Mouse (Mus musculus) limb, embryonic 14.5 days (tissue): Measurements from ENCODE around the gene Casp7. TPM values are rescaled to one million over a fixed set of nuclear protein-coding genes. Genes with fewer than 3 reads are reported as not detected.

Experiments
- ATAC-seq: fragments of 200-750 bp; cut with Nextera tagmentation; 2 replicates; pipeline ENCODE4 v1.8.0; 2017; ENCODE audit warnings: low read depth, moderate number of reproducible peaks, moderate TSS enrichment; ENCODE audit not compliant: low FRiP score
- DNase-seq: peaks from one replicate; pipeline ENCODE4 v3.0.0-alpha.2; 2015; ENCODE audit warnings: low spot score
- H3K27ac ChIP-seq: fragments of 300-500 bp; sonication (generic); replicated peaks from 2 replicates; pipeline ENCODE4 v1.5.1; 2014; ENCODE audit warnings: low read depth, mild to moderate bottlenecking, low read length, moderate library complexity, mixed read lengths
- H3K27me3 ChIP-seq: fragments of 300-500 bp; sonication (generic); 2 replicates; pipeline ENCODE4 v1.6.1; 2014; ENCODE audit warnings: low read length, mixed read lengths; ENCODE audit not compliant: control insufficient read depth, insufficient read depth
- H3K36me3 ChIP-seq: fragments of 300-500 bp; sonication (generic); 2 replicates; pipeline ENCODE4 v1.6.1; 2014; ENCODE audit warnings: mild to moderate bottlenecking, low read length, moderate library complexity, mixed read lengths; ENCODE audit not compliant: control insufficient read depth, insufficient read depth
- H3K4me1 ChIP-seq: fragments of 300-500 bp; sonication (generic); 2 replicates; pipeline ENCODE4 v1.6.1; 2014; ENCODE audit warnings: antibody characterized with exemption, low read length, mixed read lengths; ENCODE audit not compliant: control insufficient read depth, insufficient read depth
- H3K4me2 ChIP-seq: fragments of 300-500 bp; sonication (generic); replicated peaks from 2 replicates; pipeline ENCODE4 v1.6.1; 2014; ENCODE audit warnings: low read depth, mild to moderate bottlenecking, low read length, moderate library complexity; ENCODE audit not compliant: severe bottlenecking
- H3K4me3 ChIP-seq: fragments of 300-500 bp; sonication (generic); replicated peaks from 2 replicates; pipeline ENCODE4 v1.5.1; 2014; ENCODE audit warnings: low read length
- H3K9ac ChIP-seq: fragments of 300-500 bp; sonication (generic); 2 replicates; pipeline ENCODE4 v1.6.1; 2014; ENCODE audit warnings: mild to moderate bottlenecking, low read depth, low read length, moderate library complexity; ENCODE audit not compliant: severe bottlenecking
- H3K9me3 ChIP-seq: fragments of 300-500 bp; sonication (generic); 2 replicates; pipeline ENCODE4 v1.6.1; 2016; ENCODE audit warnings: low read length; ENCODE audit not compliant: control insufficient read depth
- POLR2A ChIP-seq: fragments of 200-500 bp; IDR thresholded peaks from 2 replicates; pipeline ENCODE4 v1.8.0; 2012; ENCODE audit warnings: inconsistent platforms, mild to moderate bottlenecking, moderate library complexity, borderline replicate concordance; ENCODE audit not compliant: insufficient read depth, insufficient read length; ENCODE audit errors: extremely low read depth
- WGBS: fragments of 180-500 bp; shearing (Covaris S2); extraction: QIAGEN DNeasy Blood & Tissue Kit; methylation state at CpG from one replicate; pipeline ENCODE4 v1.1.7; 2014; 5-methylcytosine and 5-hydroxymethylcytosine counted together
- polyA plus RNA-seq, 2 experiments: library from polyadenylated mRNA; depleted of rRNA in 1 of 2; stranded (reverse) in 1 of 2; unstranded in 1 of 2; fragments of >200 nt; fragmentation: Nextera tagmentation in 1 of 2; extraction: Ambion mirVana in 1 of 2; gene quantifications; 2 replicates each; pipeline versions ENCODE4 v1.2.1 to v1.2.3; 2012 to 2014

The Casp7 gene
- polyA plus RNA-seq, 2 experiments, result 18.6 to 23.7 TPM

GRCm38 (mm10) chr19:56378007-56378406, 18.9 kb upstream of the Casp7 start:
- 83% methylated on average over 5 of the region's 5 CpGs for WGBS
- Histone ChIP-seq H3K27me3 (no peaks in the 10 kb centered on the region), H3K9ac (no peak overlapping the region), H3K4me1 (no peaks in the 10 kb centered on the region), H3K36me3 (no peaks in the 10 kb centered on the region), H3K9me3 (no peaks in the 10 kb centered on the region), H3K4me3 (no peak overlapping the region), H3K27ac (no peak overlapping the region), H3K4me2 (no peak overlapping the region)
- DNase-seq (no peak), ATAC-seq (no peak)
- no peak for TF ChIP-seq POLR2A

- 73% methylated on average over 13 of the region's 13 CpGs for WGBS
- no peak overlapping the region for H3K4me3 ChIP-seq
Measured at GRCm38 (mm10) chr19:56378554-56379172, 18.3 kb upstream of the Casp7 start.

GRCm38 (mm10) chr19:56380341-56380740, 16.6 kb upstream of the Casp7 start:
- H3K4me2 ChIP-seq, result no peak overlapping the region
- ATAC-seq, result no peak
- no peak for TF ChIP-seq POLR2A

More at GRCm38 (mm10) chr19:56378554-56379172, 18.3 kb upstream of the Casp7 start:
- no peak for ATAC-seq
- TF ChIP-seq POLR2A, result no peak
- Histone ChIP-seq H3K9me3 (no peaks in the 10 kb centered on the region), H3K27me3 (no peaks in the 10 kb centered on the region), H3K4me2 (no peak overlapping the region), H3K4me1 (no peaks in the 10 kb centered on the region), H3K9ac (no peak overlapping the region), H3K36me3 (no peaks in the 10 kb centered on the region), H3K27ac (no peak overlapping the region)
- no peak for DNase-seq

GRCm38 (mm10) chr19:56381407-56381806, 15.5 kb upstream of the Casp7 start:
- no peak for ATAC-seq
- Histone ChIP-seq H3K4me3 (no peak overlapping the region), H3K27me3 (no peaks in the 10 kb centered on the region), H3K27ac (no peak overlapping the region), H3K36me3 (no peaks in the 10 kb centered on the region), H3K9me3 (no peaks in the 10 kb centered on the region), H3K4me1 (no peaks in the 10 kb centered on the region), H3K4me2 (no peak overlapping the region), H3K9ac (no peak overlapping the region)
- WGBS, result 95% methylated on average over 10 of the region's 10 CpGs
- no peak for TF ChIP-seq POLR2A
- no peak for DNase-seq

More at GRCm38 (mm10) chr19:56380341-56380740, 16.6 kb upstream of the Casp7 start:
- H3K36me3 ChIP-seq, result no peaks in the 10 kb centered on the region
- H3K27me3 ChIP-seq, result no peaks in the 10 kb centered on the region
- H3K4me1 ChIP-seq, result no peaks in the 10 kb centered on the region
- no peak overlapping the region for H3K27ac ChIP-seq
- no peak for DNase-seq
- no peaks in the 10 kb centered on the region for H3K9me3 ChIP-seq
- H3K9ac ChIP-seq, result no peak overlapping the region
- H3K4me3 ChIP-seq, result no peak overlapping the region
- 84% methylated on average over 7 of the region's 7 CpGs for WGBS

GRCm38 (mm10) chr19:56385546-56385945, 11.4 kb upstream of the Casp7 start:
- H3K4me3 ChIP-seq, result no peak overlapping the region
- ATAC-seq (no peak), DNase-seq (no peak)
- H3K27me3 ChIP-seq, result no peaks in the 10 kb centered on the region
- H3K4me2 ChIP-seq, result no peak overlapping the region
- H3K27ac ChIP-seq, result no peak overlapping the region
- no peaks in the 10 kb centered on the region for H3K36me3 ChIP-seq
- WGBS, result 82% methylated on average over 5 of the region's 5 CpGs
- H3K9ac ChIP-seq, result no peak overlapping the region
- H3K4me1 ChIP-seq, result no peaks in the 10 kb centered on the region
- no peak for TF ChIP-seq POLR2A
- H3K9me3 ChIP-seq, result no peaks in the 10 kb centered on the region
